24 mouse cellular contexts compared by ENCODE assay signal in genomic region chr2:34828026-34828425, GRCm38 (mm10). TPM values are rescaled to one million over a fixed set of nuclear protein-coding genes. Genes with fewer than 3 reads are reported as not detected.
A peak's percentile ranks its signal among the peaks of the same experiment; 100 is the strongest.
DNase-seq lines count a peak whose midpoint lies in the region; ATAC-seq and TF ChIP-seq lines count a peak whose summit lies in the region.
"Had no signal": no experiment of that assay in that cellular context is flagged by ENCODE, and none has a peak within 500 bp of the region (broad histone marks: within the 10 kb centered on the region; RNA-seq: fewer than 3 reads in every experiment).

No protein-coding gene starts in this region.

- no peak overlapping the region for H3K4me3 ChIP-seq in liver, adult 2 months (ENCODE audit: insufficient read depth, low read depth, low read length)
- H3K4me3 ChIP-seq in intestine, embryonic 16.5 days (ENCODE audit: low read length) = no peak overlapping the region
- H3K4me3 ChIP-seq: forebrain, embryonic 12.5 days; hindbrain, embryonic 13.5 days; limb, embryonic 13.5 days; megakaryocyte, embryonic 14.5 days; midbrain, embryonic 15.5 days had no signal

- H3K4me1 ChIP-seq in liver, adult 2 months (ENCODE audit: control insufficient read depth, insufficient read depth, low read length) = peaks cover 14% of the 10 kb centered on the region
- H3K4me1 ChIP-seq in intestine, embryonic 16.5 days (ENCODE audit: control insufficient read depth, insufficient read depth, low read length) = peaks cover 10% of the 10 kb centered on the region; the same call in 1 of the 2 replicates

- H3K27me3 ChIP-seq in liver, adult 2 months (ENCODE audit: control insufficient read depth, insufficient read depth, low read length) = no peaks in the 10 kb centered on the region
- H3K27me3 ChIP-seq in intestine, embryonic 16.5 days (replicated peaks; ENCODE audit: control insufficient read depth, insufficient read depth, low read length) = no peaks in the 10 kb centered on the region
- H3K27me3 ChIP-seq: megakaryocyte, embryonic 14.5 days; midbrain, embryonic 15.5 days; Patski had no signal

- H3K36me3 ChIP-seq in liver, adult 2 months (ENCODE audit: control insufficient read depth, insufficient read depth, low read length) = no peaks in the 10 kb centered on the region
- no peaks in the 10 kb centered on the region for H3K36me3 ChIP-seq in intestine, embryonic 16.5 days (ENCODE audit: control insufficient read depth, insufficient read depth, low read length)
- H3K36me3 ChIP-seq: forebrain, embryonic 12.5 days; hindbrain, embryonic 13.5 days; limb, embryonic 13.5 days; midbrain, embryonic 15.5 days had no signal

- peaks cover 8% of the 10 kb centered on the region for H3K79me2 ChIP-seq in liver, adult 2 months (ENCODE audit: control insufficient read depth, insufficient read depth, low read length)

- WGBS in liver, adult 2 months = 32% methylated on average over 1 of the region's 1 CpGs
- WGBS in intestine, embryonic 16.5 days = 71% methylated on average over 1 of the region's 1 CpGs

- H3K4me2 ChIP-seq in intestine, embryonic 16.5 days (ENCODE audit: low read depth, low read length) = no peak overlapping the region
- H3K4me2 ChIP-seq: forebrain, embryonic 12.5 days; hindbrain, embryonic 13.5 days; limb, embryonic 13.5 days; midbrain, embryonic 15.5 days had no signal

- H3K9ac ChIP-seq in liver, adult 2 months (ENCODE audit: low read depth, low read length) = peak overlapping the region; percentile 53; the same call in 1 of the 2 replicates
- no peak overlapping the region for H3K9ac ChIP-seq in intestine, embryonic 16.5 days (ENCODE audit: low read depth, low read length)
- H3K9ac ChIP-seq: forebrain, embryonic 12.5 days; hindbrain, embryonic 13.5 days; limb, embryonic 13.5 days; midbrain, embryonic 15.5 days had no signal

- TF ChIP-seq POLR2A in liver, adult 2 months (IDR thresholded peaks at IDR 0.05; ENCODE audit: extremely low read depth, insufficient read depth, low read length) = no peak

- peak; percentile 45 for ATAC-seq in intestine, embryonic 16.5 days
- ATAC-seq: midbrain, embryonic 15.5 days; Patski had no signal

- DNase-seq in liver, adult 2 months (ENCODE audit: extremely low read depth, low read depth, low spot score) = peak; percentile 96
- DNase-seq in liver = no peak
- DNase-seq in adrenal gland, postnatal 36 days = peak; percentile 38 to 56
- peak; percentile 55 for DNase-seq in lung, postnatal 36 days
- DNase-seq in testis, postnatal 10 days (ENCODE audit: low spot score) = no peak
- no peak for DNase-seq in thymus, postnatal 25 days
- DNase-seq in embryo, embryonic 10 days (ENCODE audit: low spot score) = no peak
- DNase-seq: cerebellum, adult 9-11 months; embryo, embryonic 11 days; gastrocnemius, postnatal 10 days; kidney, postnatal 10 days; thymus, adult 2 months had no signal

- H3K27ac ChIP-seq in liver, adult 2 months (replicated peaks; ENCODE audit: insufficient read depth, low read depth, low read length) = peak overlapping the region; percentile 94
- no peak overlapping the region for H3K27ac ChIP-seq in intestine, embryonic 16.5 days (ENCODE audit: low read length)
- H3K27ac ChIP-seq: forebrain, embryonic 12.5 days; hindbrain, embryonic 13.5 days; limb, embryonic 13.5 days; midbrain, embryonic 15.5 days had no signal

- H3K9me3 ChIP-seq in intestine, embryonic 16.5 days (ENCODE audit: control insufficient read depth, low read length) = no peaks in the 10 kb centered on the region
- H3K9me3 ChIP-seq: forebrain, embryonic 12.5 days; midbrain, embryonic 15.5 days had no signal

- TF ChIP-seq CTCF in liver, adult 2 months (IDR thresholded peaks at IDR 0.05; ENCODE audit: low read depth, low read length) = no peak

RNA-seq across cellular contexts. Expression of gene Fbxw2, which starts 1.9 kb away (rescaled TPM):
- total RNA-seq in liver, adult 2 months (2014; rRNA removed) = 49.9 and 51.9 TPM in 2 replicates
- polyA plus RNA-seq in liver, adult 2 months (2012; rRNA removed) = 24.2 and 28.1 TPM in 2 replicates
- 10 to 100 TPM; 71.5 to 71.6 TPM for total RNA-seq in adrenal gland, postnatal 36 days (2021)
- 60.0 and 61.2 TPM in 2 replicates for polyA plus RNA-seq in intestine, embryonic 16.5 days (2015; fragmentation: Nextera tagmentation; extraction: Ambion mirVana)

RNA-seq across cellular contexts. Expression of gene Gm34653, which starts 4.8 kb away (rescaled TPM):
- 0.09 and 0.13 TPM in 2 replicates for total RNA-seq in liver, adult 2 months (2014; rRNA removed)
- polyA plus RNA-seq in liver, adult 2 months (2012; rRNA removed) = not detected in 2 replicates
- total RNA-seq in adrenal gland, postnatal 36 days (2021) = not detected
- not detected in 2 replicates for polyA plus RNA-seq in intestine, embryonic 16.5 days (2015; fragmentation: Nextera tagmentation; extraction: Ambion mirVana)
- total RNA-seq: gastrocnemius, postnatal 10 days; layer of hippocampus, adult 8-10 months; neutrophil, adult 5-6 weeks had no signal
- polyA plus RNA-seq: forebrain, embryonic 12.5 days; frontal cortex, adult 2 months; heart, postnatal 0 days; hindbrain, embryonic 13.5 days; intestine, embryonic 14.5 days; midbrain, embryonic 15.5 days; thymus, adult 2 months had no signal

RNA-seq across cellular contexts. Expression of gene Rabepk, which starts 28.3 kb away (rescaled TPM):
- 12.1 and 14.8 TPM in 2 replicates for total RNA-seq in liver, adult 2 months (2014; rRNA removed)
- polyA plus RNA-seq in liver, adult 2 months (2012; rRNA removed) = 12.7 and 14.7 TPM in 2 replicates
- total RNA-seq in adrenal gland, postnatal 36 days (2021) = 10 to 100 TPM; 27.6 to 29.7 TPM
- 40.9 and 47.0 TPM in 2 replicates for polyA plus RNA-seq in intestine, embryonic 16.5 days (2015; fragmentation: Nextera tagmentation; extraction: Ambion mirVana)

RNA-seq across cellular contexts. Expression of gene Cutal, which starts 46.2 kb away (rescaled TPM):
- total RNA-seq in liver, adult 2 months (2014; rRNA removed) = 48.2 and 48.6 TPM in 2 replicates
- polyA plus RNA-seq in liver, adult 2 months (2012; rRNA removed) = 341 and 358 TPM in 2 replicates
- total RNA-seq in adrenal gland, postnatal 36 days (2021) = under 1 TPM; 0.20 to 0.86 TPM
- polyA plus RNA-seq in intestine, embryonic 16.5 days (2015; fragmentation: Nextera tagmentation; extraction: Ambion mirVana) = 11.8 and 13.9 TPM in 2 replicates
- total RNA-seq: neutrophil, adult 5-6 weeks had no signal
- polyA plus RNA-seq: forebrain, embryonic 12.5 days; hindbrain, embryonic 13.5 days had no signal

RNA-seq across cellular contexts. Expression of gene Psmd5, which starts 46.7 kb away (rescaled TPM):
- total RNA-seq in liver, adult 2 months (2014; rRNA removed) = 31.1 and 32.7 TPM in 2 replicates
- 15.1 and 18.1 TPM in 2 replicates for polyA plus RNA-seq in liver, adult 2 months (2012; rRNA removed)
- total RNA-seq in adrenal gland, postnatal 36 days (2021) = 10 to 100 TPM; 38.4 to 44.6 TPM
- 100 and 103 TPM in 2 replicates for polyA plus RNA-seq in intestine, embryonic 16.5 days (2015; fragmentation: Nextera tagmentation; extraction: Ambion mirVana)

Comparison
In these comparisons a context has a peak if more than half of its experiments do, and no peak if none do; other contexts are left out.
1. DNase-seq: peak in liver, adult 2 months (single experiment), adrenal gland, postnatal 36 days (2 of 2) and lung, postnatal 36 days (single experiment); none in liver (single experiment), testis, postnatal 10 days (single experiment), thymus, postnatal 25 days (single experiment) and embryo, embryonic 10 days (single experiment).